Mouse (Mus musculus): Measurements from ENCODE around the gene Ergic1.

Gene Ergic1

GRCm38 (mm10) chr17:26537722-26538471, 23.4 kb upstream of the Ergic1 start:
- peak; percentile 78 for DNase-seq (ENCODE audit: low read depth)

- DNase-seq (ENCODE audit: low read depth): no peak
Observed at GRCm38 (mm10) chr17:26540083-26540482, 21.2 kb upstream of the Ergic1 start.

GRCm38 (mm10) chr17:26544319-26544963, 16.8 kb upstream of the Ergic1 start:
- DNase-seq (ENCODE audit: low read depth): no peak

- DNase-seq (ENCODE audit: low read depth): no peak
Observed at GRCm38 (mm10) chr17:26547771-26548170, 13.5 kb upstream of the Ergic1 start.

- DNase-seq (ENCODE audit: low read depth): no peak
Observed at GRCm38 (mm10) chr17:26548566-26548965, 12.7 kb upstream of the Ergic1 start.

GRCm38 (mm10) chr17:26549148-26549809, 12.0 kb upstream of the Ergic1 start:
- DNase-seq (ENCODE audit: low read depth): no peak

- DNase-seq (ENCODE audit: low read depth): no peak
Observed at GRCm38 (mm10) chr17:26551104-26551503, 10.2 kb upstream of the Ergic1 start.

- no peak for DNase-seq (ENCODE audit: low read depth)
Observed at GRCm38 (mm10) chr17:26553033-26553432, 8.3 kb upstream of the Ergic1 start.

GRCm38 (mm10) chr17:26560526-26561289, 581 bp upstream of the Ergic1 start:
- no peak for DNase-seq (ENCODE audit: low read depth)

GRCm38 (mm10) chr17:26561651-26562181, 427 bp downstream of the Ergic1 start, which contains the start of gene Dusp1:
Dusp1 (minus strand) TSS chr17:26562128.
- DNase-seq (ENCODE audit: low read depth): no peak

GRCm38 (mm10) chr17:26562292-26562691, 1.0 kb downstream of the Ergic1 start:
- DNase-seq (ENCODE audit: low read depth): no peak

- DNase-seq (ENCODE audit: low read depth): no peak
Observed at GRCm38 (mm10) chr17:26563476-26563875, 2.2 kb downstream of the Ergic1 start.

- DNase-seq (ENCODE audit: low read depth): no peak
Observed at GRCm38 (mm10) chr17:26564439-26564838, 3.1 kb downstream of the Ergic1 start.

- no peak for DNase-seq (ENCODE audit: low read depth)
Observed at GRCm38 (mm10) chr17:26567142-26567817, 6.0 kb downstream of the Ergic1 start.

GRCm38 (mm10) chr17:26567818-26568173, 6.5 kb downstream of the Ergic1 start:
- DNase-seq (ENCODE audit: low read depth): no peak

- DNase-seq (ENCODE audit: low read depth): no peak
Observed at GRCm38 (mm10) chr17:26569594-26570350, 8.5 kb downstream of the Ergic1 start.

- peak; percentile 37 for DNase-seq (ENCODE audit: low read depth)
Observed at GRCm38 (mm10) chr17:26570651-26571118, 9.4 kb downstream of the Ergic1 start.

- DNase-seq (ENCODE audit: low read depth): no peak
Observed at GRCm38 (mm10) chr17:26571377-26571776, 10.1 kb downstream of the Ergic1 start.

GRCm38 (mm10) chr17:26572265-26572664, 11.0 kb downstream of the Ergic1 start:
- DNase-seq (ENCODE audit: low read depth): no peak

GRCm38 (mm10) chr17:26574118-26574517, 12.8 kb downstream of the Ergic1 start:
- DNase-seq (ENCODE audit: low read depth): no peak

GRCm38 (mm10) chr17:26574701-26575100, 13.4 kb downstream of the Ergic1 start:
- DNase-seq (ENCODE audit: low read depth): no peak

Data from c-Kit-positive CD71-negative TER-119-negative erythroid progenitor cells, embryonic 14.5 days (primary cell).